Mouse (Mus musculus) Patski (cell line): Measurements from ENCODE around the gene Tgif2. TPM values are rescaled to one million over a fixed set of nuclear protein-coding genes. Genes with fewer than 3 reads are reported as not detected.
"Not testable (repeated sequence)": the region's sequence is repeated elsewhere in the genome, so short reads cannot be mapped to it uniquely, and the experiment has no call there.

Experiments
- ATAC-seq: fragments of 100-300 bp; one replicate; pipeline ENCODE4 v1.8.0; 2021
- CTCF ChIA-PET: fragments of 350-600 bp; sonication (Branson Sonifier 250); formaldehyde crosslinking; loops from one replicate; lab custom pipeline; 2022; ENCODE audit warnings: inconsistent platforms; lab: Charles Lee
- POLR2A ChIA-PET: fragments of 350-600 bp; sonication (Branson Sonifier 250); formaldehyde crosslinking; loops from one replicate; lab custom pipeline; 2022; ENCODE audit warnings: antibody characterized with exemption, inconsistent platforms; lab: Charles Lee
- DNase-seq: peaks from one replicate; pipeline ENCODE4 v3.0.0-alpha.2; 2011; ENCODE audit warnings: low read depth, low spot score
- H3K27me3 ChIP-seq: fragments of 371-371 bp; one replicate; pipeline ENCODE4 v1.5.1; 2021
- CTCF ChIP-seq: fragments of 100-300 bp; IDR thresholded peaks from one replicate; pipeline ENCODE4 v1.5.1; 2021
- in situ Hi-C: fragments of 300-500 bp; cut with MboI; formaldehyde crosslinking; loops from 3 replicates; pipeline ENCODE4 v1.11.1; 2018; ENCODE audit warnings: low pct_unique_long_range_greater_than_20kb, mixed read lengths
- polyA plus RNA-seq: library from polyadenylated mRNA; unstranded; gene quantifications from one replicate; pipeline ENCODE4 v1.2.3, GENCODE M21; 2021

Gene Tgif2
- polyA plus RNA-seq, 1 experiment from 2014 or later = 10.0 TPM

- H3K27me3 ChIP-seq = no peaks in the 10 kb centered on the region
- ChIA-PET CTCF (no interaction called here), POLR2A (no interaction called here)
- ATAC-seq = no peak
- in situ Hi-C loops = no loop called here
- DNase-seq = no peak
- no peak for TF ChIP-seq CTCF
Measured at GRCm38 (mm10) chr2:156842711-156843110, 2.9 kb downstream of the Tgif2 start.

DNA sequence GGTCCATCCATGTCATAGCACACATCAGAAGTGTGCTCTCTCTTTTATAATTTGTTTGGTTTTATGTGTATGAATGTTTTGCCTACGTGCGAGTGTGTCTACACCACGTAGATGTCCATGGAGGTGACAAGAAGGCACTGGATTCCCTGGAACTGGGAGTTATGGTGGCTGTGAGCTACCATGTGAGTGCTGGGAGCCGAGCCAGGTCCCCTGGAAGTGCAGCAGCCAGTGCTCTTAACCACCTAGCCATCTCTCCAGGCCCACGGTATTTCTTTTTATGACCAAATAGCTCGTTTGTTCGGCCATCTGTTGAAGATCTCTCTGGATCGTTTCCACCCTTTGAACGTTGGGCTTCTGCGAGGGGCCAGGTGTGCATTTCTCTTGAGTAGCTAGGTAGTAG, 3.5 kb downstream of the Tgif2 start:
- DNase-seq = no peak
- in situ Hi-C loops = no loop called here
- ChIA-PET POLR2A (no interaction called here), CTCF (no interaction called here)
- TF ChIP-seq CTCF = no peak
- no peak for ATAC-seq
- H3K27me3 ChIP-seq = no peaks in the 10 kb centered on the region

DNA sequence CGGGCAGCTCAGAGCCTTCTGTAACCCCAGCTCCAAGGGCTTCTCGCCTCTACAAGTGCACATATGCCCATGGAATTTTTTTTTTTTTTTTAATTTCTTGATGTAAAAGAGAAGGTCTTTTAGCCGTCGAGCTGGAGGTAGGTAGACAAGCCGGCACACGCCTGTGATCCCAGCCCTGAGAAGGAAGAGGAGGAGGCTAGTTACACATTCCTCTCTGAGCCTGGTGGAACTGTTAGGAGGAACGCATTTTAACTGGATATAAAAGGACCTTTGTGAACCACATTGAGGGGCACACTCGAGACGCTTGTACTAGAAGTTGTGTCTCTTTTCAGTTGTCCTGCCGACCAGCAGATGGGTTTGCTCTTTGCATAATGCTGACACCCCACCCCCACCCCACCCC, 4.9 kb downstream of the Tgif2 start:
- no peak for TF ChIP-seq CTCF
- no peak for ATAC-seq
- no peaks in the 10 kb centered on the region for H3K27me3 ChIP-seq
- in situ Hi-C loops = no loop called here
- POLR2A ChIA-PET = no interaction called here
- CTCF ChIA-PET = no interaction called here
- no peak for DNase-seq

DNA sequence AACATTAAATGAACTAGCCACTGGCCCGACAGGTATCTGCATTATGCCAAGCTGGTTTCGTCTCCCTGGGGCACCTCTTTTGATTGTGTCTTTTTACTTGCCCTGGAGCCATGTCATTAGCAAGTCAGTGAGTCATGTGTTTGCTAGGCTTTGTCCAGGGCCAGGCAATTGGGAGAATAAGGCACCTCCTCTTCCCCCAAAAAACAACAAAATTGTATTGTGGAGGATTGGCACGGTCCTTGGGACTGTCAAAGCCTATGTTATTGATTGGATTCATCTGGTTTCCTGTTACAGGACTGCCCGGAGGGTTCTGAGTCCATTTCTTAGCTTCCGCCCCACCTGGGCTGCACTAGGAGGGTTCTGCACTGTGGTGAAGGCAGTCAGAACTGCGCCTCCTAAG, 7.8 kb downstream of the Tgif2 start:
- no peak for TF ChIP-seq CTCF
- ChIA-PET CTCF (interaction anchor here (1.8 kb wide), 1 partner anchor 10 kb away, joined by 7 read pairs; the partner anchor contains the start of gene 4930518I15Rik), POLR2A (interaction anchor here (1.4 kb wide), 1 partner anchor 14 kb away, joined by 7 read pairs; no protein-coding TSS in a partner anchor)
- peak; percentile 40 for ATAC-seq
- H3K27me3 ChIP-seq = no peaks in the 10 kb centered on the region
- in situ Hi-C loops = no loop called here
- DNase-seq = no peak

- no peaks in the 10 kb centered on the region for H3K27me3 ChIP-seq
- ChIA-PET POLR2A (interaction anchor here (1.4 kb wide), 1 partner anchor 13 kb away, joined by 7 read pairs; no protein-coding TSS in a partner anchor), CTCF (interaction anchor here (1.0 to 1.8 kb wide), 2 partner anchors 9 to 480 kb away, joined by 3 to 7 read pairs; partner anchors contain the start of gene 4930518I15Rik)
- DNase-seq (no peak), ATAC-seq (no peak)
- no peak for TF ChIP-seq CTCF
- in situ Hi-C loops = no loop called here
Measured at GRCm38 (mm10) chr2:156848526-156849182, 8.8 kb downstream of the Tgif2 start.

- TF ChIP-seq CTCF = no peak
- POLR2A ChIA-PET = no interaction called here
- ATAC-seq (no peak), DNase-seq (no peak)
- no peaks in the 10 kb centered on the region for H3K27me3 ChIP-seq
- CTCF ChIA-PET = no interaction called here
- in situ Hi-C loops = no loop called here
Measured at GRCm38 (mm10) chr2:156850505-156850904, 10.7 kb downstream of the Tgif2 start.

GRCm38 (mm10) chr2:156853584-156853983, 13.8 kb downstream of the Tgif2 start:
- ATAC-seq = not testable (repeated sequence)

GRCm38 (mm10) chr2:156853999-156854771, 14.4 kb downstream of the Tgif2 start:
- DNase-seq, in situ Hi-C loops, CTCF ChIA-PET, ATAC-seq, POLR2A ChIA-PET, H3K27me3 ChIP-seq: not testable (repeated sequence)

More at GRCm38 (mm10) chr2:156853584-156853983, 13.8 kb downstream of the Tgif2 start:
- H3K27me3 ChIP-seq, CTCF ChIA-PET, DNase-seq, in situ Hi-C loops, POLR2A ChIA-PET: not testable (repeated sequence)

DNA sequence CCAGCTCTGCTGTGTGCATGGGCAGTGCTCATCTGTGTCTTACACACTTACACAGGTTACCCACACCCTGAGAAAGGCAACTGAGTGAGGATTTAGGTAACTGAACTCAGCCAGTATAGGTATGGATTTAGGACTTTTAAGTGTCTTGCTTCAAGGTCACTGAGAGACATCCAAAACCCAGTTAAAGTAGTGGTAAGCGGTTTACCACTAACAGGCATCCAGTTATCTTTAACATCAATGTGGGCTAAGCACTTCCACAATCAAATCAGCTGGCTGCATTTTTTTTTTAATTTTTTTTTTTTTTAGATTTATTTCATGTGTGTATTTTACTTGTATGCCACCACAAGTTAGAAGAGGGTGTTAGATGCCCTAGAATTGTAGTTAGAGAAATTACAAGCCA, 16.5 kb downstream of the Tgif2 start:
- no peaks in the 10 kb centered on the region for H3K27me3 ChIP-seq
- POLR2A ChIA-PET = no interaction called here
- no peak for DNase-seq
- in situ Hi-C loops = loop anchor here (5.0 kb wide), 1 partner anchor 44 kb away; no protein-coding TSS in a partner anchor
- TF ChIP-seq CTCF = no peak
- CTCF ChIA-PET = interaction anchor here (0.8 kb wide), 1 partner anchor 43 kb away, joined by 3 read pairs; no protein-coding TSS in a partner anchor
- ATAC-seq = no peak

DNA sequence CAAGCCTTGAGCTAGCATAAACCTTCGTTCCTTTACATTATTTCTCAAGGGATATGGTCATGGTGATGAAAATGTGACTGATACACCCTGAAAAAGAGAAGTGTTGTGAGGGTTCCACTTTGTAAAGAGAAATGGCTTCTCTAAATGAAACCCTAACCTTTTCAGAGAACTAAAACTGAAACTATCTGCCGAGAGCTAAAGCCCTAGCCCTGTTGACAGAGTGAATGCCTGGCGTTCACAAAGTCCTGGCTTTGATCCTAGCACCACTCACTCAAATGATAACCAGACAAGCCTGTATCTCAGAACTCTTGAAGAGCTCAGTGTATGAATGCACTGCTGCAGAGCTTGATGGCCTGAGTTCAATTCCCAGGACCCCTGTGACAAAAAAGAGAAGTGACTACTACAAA, 17.6 kb downstream of the Tgif2 start:
- ChIA-PET POLR2A (no interaction called here), CTCF (interaction anchor here (2.2 kb wide), 1 partner anchor 9 kb away, joined by 7 read pairs; no protein-coding TSS in a partner anchor)
- no peaks in the 10 kb centered on the region for H3K27me3 ChIP-seq
- no peak for DNase-seq
- no peak for TF ChIP-seq CTCF
- in situ Hi-C loops = loop anchor here (5.0 kb wide), 1 partner anchor 45 kb away; no protein-coding TSS in a partner anchor
- no peak for ATAC-seq

GRCm38 (mm10) chr2:156857835-156858234, 18.0 kb downstream of the Tgif2 start, which contains the start of gene 4930518I15Rik:
Gene 4930518I15Rik (minus strand): TSS chr2:156857946.
- ATAC-seq (no peak), DNase-seq (no peak)
- no peaks in the 10 kb centered on the region for H3K27me3 ChIP-seq
- in situ Hi-C loops = loop anchor here (5.0 kb wide), 1 partner anchor 46 kb away; no protein-coding TSS in a partner anchor
- POLR2A ChIA-PET = no interaction called here
- no peak for TF ChIP-seq CTCF
- CTCF ChIA-PET = interaction anchor here (2.2 kb wide), 1 partner anchor 9 kb away, joined by 7 read pairs; no protein-coding TSS in a partner anchor
